Mouse (Mus musculus) cortical plate, adult 2 months (tissue): ENCODE data around the gene Grm5. TPM values are rescaled to one million over a fixed set of nuclear protein-coding genes. Genes with fewer than 3 reads are reported as not detected.

ENCODE experiments used
- H3K27ac ChIP-seq: fragments of 200-500 bp; 2 replicates; pipeline ENCODE4 v1.5.1; 2012; ENCODE audit warnings: low read length, control low read depth, inconsistent platforms; ENCODE audit not compliant: insufficient read depth
- H3K4me1 ChIP-seq: fragments of 200-500 bp; 2 replicates; pipeline ENCODE4 v1.6.1; 2011; ENCODE audit warnings: low read length; ENCODE audit not compliant: control insufficient read depth, insufficient read depth
- H3K4me3 ChIP-seq: fragments of 200-500 bp; 2 replicates; pipeline ENCODE4 v1.5.1; 2011; ENCODE audit warnings: mild to moderate bottlenecking, low read length, control low read depth; ENCODE audit not compliant: insufficient read depth
- CTCF ChIP-seq: fragments of 200-500 bp; IDR thresholded peaks from 2 replicates; pipeline ENCODE4 v1.5.1; 2011; ENCODE audit warnings: mild to moderate bottlenecking, control low read depth, low read length; ENCODE audit not compliant: insufficient read depth; ENCODE audit errors: extremely low read depth
- POLR2A ChIP-seq: fragments of 200-500 bp; IDR thresholded peaks from 2 replicates; pipeline ENCODE4 v1.6.1; 2011; ENCODE audit warnings: mild to moderate bottlenecking, low read length, control low read depth; ENCODE audit not compliant: insufficient read depth; ENCODE audit errors: extremely low read depth
- polyA plus RNA-seq: library from polyadenylated mRNA; depleted of rRNA; stranded (reverse); fragments of >200 nt; gene quantifications from 2 replicates; pipeline ENCODE4 v1.2.3, GENCODE M21; 2012; rRNA removed

Grm5 gene
- polyA plus RNA-seq, 1 experiment = 46.8 TPM

- 0 out of 2 replicates have a peak overlapping the region, but pooled peaks have one; percentile 59 for H3K27ac ChIP-seq
- no peak for TF ChIP-seq POLR2A
- TF ChIP-seq CTCF = no peak
- H3K4me1 ChIP-seq = peaks cover 7% of the 10 kb centered on the region
- H3K4me3 ChIP-seq = no peak overlapping the region
Observed at GRCm38 (mm10) chr7:88128080-88128848, 544.3 kb downstream of the Grm5 start.

- Histone ChIP-seq H3K4me1 (peaks cover 7% of the 10 kb centered on the region), H3K4me3 (no peak overlapping the region), H3K27ac (peak overlapping the region; percentile 86)
- no peak for TF ChIP-seq CTCF
Observed at GRCm38 (mm10) chr7:88129536-88130487, 545.8 kb downstream of the Grm5 start.

- Histone ChIP-seq H3K27ac (peak overlapping the region; percentile 86), H3K4me3 (no peak overlapping the region), H3K4me1 (peaks cover 7% of the 10 kb centered on the region)
- TF ChIP-seq CTCF = no peak
- TF ChIP-seq POLR2A = no peak
Observed at GRCm38 (mm10) chr7:88130488-88130849, 546.5 kb downstream of the Grm5 start.

- H3K27ac ChIP-seq = no peak overlapping the region
- no peak for TF ChIP-seq CTCF
- H3K4me3 ChIP-seq = no peak overlapping the region
- H3K4me1 ChIP-seq = no peaks in the 10 kb centered on the region
Observed at GRCm38 (mm10) chr7:88159542-88160241, 575.7 kb downstream of the Grm5 start.

GRCm38 (mm10) chr7:88161586-88161985 lies 577.6 kb downstream of the Grm5 start:
- TF ChIP-seq POLR2A (no peak), CTCF (no peak)
- no peaks in the 10 kb centered on the region for H3K4me1 ChIP-seq
- H3K4me3 ChIP-seq = no peak overlapping the region
- no peak overlapping the region for H3K27ac ChIP-seq

Other genes with a start within 250 kb of the Grm5 start
- gene Tyr, start 90.7 kb upstream of the Grm5 start, polyA plus RNA-seq = 0.02 and 0.04 TPM in 2 replicates